Mouse (Mus musculus) limb, embryonic 10.5 days (tissue): ENCODE measurements around the gene Hes3. TPM values are rescaled to one million over a fixed set of nuclear protein-coding genes. Genes with fewer than 3 reads are reported as not detected.

Experiments
- DNase-seq: peaks from one replicate; pipeline ENCODE4 v3.0.0-alpha.2; 2017; ENCODE audit warnings: low spot score
- H3K27ac ChIP-seq: fragments of 300-500 bp; sonication (generic); 2 replicates; pipeline ENCODE4 v1.5.1; 2016; ENCODE audit warnings: mild to moderate bottlenecking
- H3K27me3 ChIP-seq: fragments of 300-500 bp; sonication (generic); 2 replicates; pipeline ENCODE4 v1.6.1; 2016; ENCODE audit warnings: low read depth, mild to moderate bottlenecking; ENCODE audit not compliant: poor library complexity, severe bottlenecking
- H3K36me3 ChIP-seq: fragments of 300-500 bp; sonication (generic); 2 replicates; pipeline ENCODE4 v1.6.1; 2016; ENCODE audit warnings: mild to moderate bottlenecking, moderate library complexity
- H3K4me1 ChIP-seq: fragments of 300-500 bp; sonication (generic); 2 replicates; pipeline ENCODE4 v1.6.1; 2016
- H3K4me3 ChIP-seq: fragments of 300-500 bp; sonication (generic); 2 replicates; pipeline ENCODE4 v1.5.1; 2016; ENCODE audit warnings: mild to moderate bottlenecking, moderate library complexity
- H3K9me3 ChIP-seq: fragments of 300-500 bp; sonication (generic); replicated peaks from 2 replicates; pipeline ENCODE4 v1.6.1; 2016; ENCODE audit warnings: mild to moderate bottlenecking
- WGBS: fragments of 180-500 bp; shearing (Covaris S2); methylation state at CpG from one replicate; pipeline ENCODE4 v1.1.7; 2016; 5-methylcytosine and 5-hydroxymethylcytosine counted together
- polyA plus RNA-seq: library from polyadenylated mRNA; unstranded; fragments of >200 nt; fragmentation: Nextera tagmentation; extraction: Ambion mirVana; gene quantifications from 2 replicates; pipeline ENCODE4 v1.2.1, GENCODE M21; 2016

The Hes3 gene
- polyA plus RNA-seq, 1 experiment from 2014 or later = not detected

GRCm38 (mm10) chr4:152260451-152260850 lies 31.0 kb downstream of the Hes3 start:
- H3K36me3 ChIP-seq = no peaks in the 10 kb centered on the region
- 0 out of 2 replicates have a peak, but pooled peaks cover 3% of the 10 kb centered on the region for H3K27me3 ChIP-seq
- no peaks in the 10 kb centered on the region for H3K9me3 ChIP-seq
- DNase-seq = no peak
- 94% methylated on average over 8 of the region's 8 CpGs for WGBS
- no peak overlapping the region for H3K27ac ChIP-seq
- no peak overlapping the region for H3K4me3 ChIP-seq
- H3K4me1 ChIP-seq = peaks cover 39% of the 10 kb centered on the region

- no peaks in the 10 kb centered on the region for H3K36me3 ChIP-seq
- H3K27me3 ChIP-seq = 0 out of 2 replicates have a peak, but pooled peaks cover 1% of the 10 kb centered on the region
- 46% methylated on average over 6 of the region's 6 CpGs for WGBS
- H3K4me1 ChIP-seq = peaks cover 13% of the 10 kb centered on the region
- H3K9me3 ChIP-seq = no peaks in the 10 kb centered on the region
- no peak overlapping the region for H3K4me3 ChIP-seq
- DNase-seq = no peak
- H3K27ac ChIP-seq = no peak overlapping the region
These were observed 34.4 kb downstream of the Hes3 start for GRCm38 (mm10) chr4:152257070-152257469.

GRCm38 (mm10) chr4:152253183-152253759 lies 38.2 kb downstream of the Hes3 start:
- Histone ChIP-seq H3K9me3 (no peaks in the 10 kb centered on the region), H3K27ac (no peak overlapping the region), H3K4me1 (no peaks in the 10 kb centered on the region), H3K27me3 (no peaks in the 10 kb centered on the region), H3K36me3 (no peaks in the 10 kb centered on the region), H3K4me3 (no peak overlapping the region)
- 77% methylated on average over 9 of the region's 9 CpGs for WGBS
- no peak for DNase-seq

GRCm38 (mm10) chr4:152250615-152251014 lies 40.8 kb downstream of the Hes3 start:
- H3K9me3 ChIP-seq = no peaks in the 10 kb centered on the region
- no peaks in the 10 kb centered on the region for H3K27me3 ChIP-seq
- DNase-seq = no peak
- H3K4me1 ChIP-seq = peaks cover 12% of the 10 kb centered on the region
- H3K27ac ChIP-seq = no peak overlapping the region
- no peaks in the 10 kb centered on the region for H3K36me3 ChIP-seq
- WGBS = 87% methylated on average over 6 of the region's 6 CpGs
- no peak overlapping the region for H3K4me3 ChIP-seq

- WGBS = 89% methylated on average over 3 of the region's 3 CpGs
- Histone ChIP-seq H3K27me3 (no peaks in the 10 kb centered on the region), H3K27ac (peak overlapping the region; percentile 16; the same call in 1 of the 2 replicates), H3K4me3 (no peak overlapping the region), H3K4me1 (peaks cover 22% of the 10 kb centered on the region), H3K36me3 (no peaks in the 10 kb centered on the region), H3K9me3 (no peaks in the 10 kb centered on the region)
- no peak for DNase-seq
These were observed 44.3 kb downstream of the Hes3 start for GRCm38 (mm10) chr4:152247195-152247594.

GRCm38 (mm10) chr4:152246011-152246410 lies 45.5 kb downstream of the Hes3 start:
- Histone ChIP-seq H3K4me3 (no peak overlapping the region), H3K9me3 (no peaks in the 10 kb centered on the region), H3K27me3 (no peaks in the 10 kb centered on the region), H3K4me1 (peaks cover 22% of the 10 kb centered on the region), H3K27ac (no peak overlapping the region), H3K36me3 (no peaks in the 10 kb centered on the region)
- WGBS = 83% methylated on average over 6 of the region's 6 CpGs
- no peak for DNase-seq

GRCm38 (mm10) chr4:152244545-152245522 lies 46.6 kb downstream of the Hes3 start:
- Histone ChIP-seq H3K9me3 (no peaks in the 10 kb centered on the region), H3K36me3 (no peaks in the 10 kb centered on the region), H3K4me3 (no peak overlapping the region), H3K4me1 (peaks cover 22% of the 10 kb centered on the region), H3K27me3 (no peaks in the 10 kb centered on the region), H3K27ac (no peak overlapping the region)
- DNase-seq = no peak
- WGBS = 85% methylated on average over 11 of the region's 11 CpGs

GRCm38 (mm10) chr4:152243969-152244368 lies 47.5 kb downstream of the Hes3 start:
- no peaks in the 10 kb centered on the region for H3K27me3 ChIP-seq
- WGBS = 92% methylated on average over 8 of the region's 8 CpGs
- H3K9me3 ChIP-seq = no peaks in the 10 kb centered on the region
- H3K27ac ChIP-seq = no peak overlapping the region
- peaks cover 22% of the 10 kb centered on the region for H3K4me1 ChIP-seq
- no peak overlapping the region for H3K4me3 ChIP-seq
- DNase-seq = no peak
- H3K36me3 ChIP-seq = no peaks in the 10 kb centered on the region

GRCm38 (mm10) chr4:152243241-152243891 lies 48.1 kb downstream of the Hes3 start:
- H3K27ac ChIP-seq = no peak overlapping the region
- 89% methylated on average over 9 of the region's 9 CpGs for WGBS
- peaks cover 22% of the 10 kb centered on the region for H3K4me1 ChIP-seq
- H3K36me3 ChIP-seq = no peaks in the 10 kb centered on the region
- no peaks in the 10 kb centered on the region for H3K27me3 ChIP-seq
- H3K4me3 ChIP-seq = no peak overlapping the region
- H3K9me3 ChIP-seq = no peaks in the 10 kb centered on the region
- DNase-seq = no peak

- Histone ChIP-seq H3K27ac (no peak overlapping the region), H3K36me3 (no peaks in the 10 kb centered on the region), H3K27me3 (no peaks in the 10 kb centered on the region), H3K4me1 (0 out of 2 replicates have a peak, but pooled peaks cover 4% of the 10 kb centered on the region), H3K9me3 (no peaks in the 10 kb centered on the region), H3K4me3 (no peak overlapping the region)
- no peak for DNase-seq
- 80% methylated on average over 4 of the region's 4 CpGs for WGBS
These were observed 51.5 kb downstream of the Hes3 start for GRCm38 (mm10) chr4:152239974-152240373.
